In the genomic region with DNA sequence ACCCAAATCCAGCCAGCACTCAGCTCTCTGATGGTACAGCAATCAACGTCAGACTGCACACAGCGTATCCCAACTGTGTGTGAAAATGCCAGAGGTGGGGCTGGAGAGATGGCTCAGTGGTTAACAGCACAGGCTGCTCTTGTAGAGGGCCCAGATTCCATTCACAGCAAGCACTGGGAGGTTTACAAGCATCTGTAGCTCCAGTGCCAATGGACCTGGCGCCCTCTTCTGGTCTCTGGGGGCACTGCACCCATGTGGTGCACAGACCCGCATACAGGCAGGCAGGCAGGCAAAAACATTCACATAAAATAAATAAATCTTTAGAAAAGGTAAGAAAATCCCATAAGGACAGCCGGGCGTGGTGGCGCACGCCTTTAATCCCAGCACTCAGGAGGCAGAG, we compare ENCODE assay signal across 10 mouse cellular contexts. TPM values are rescaled to one million over a fixed set of nuclear protein-coding genes. Genes with fewer than 3 reads are reported as not detected.
DNase-seq lines count a peak whose midpoint lies in the region; ATAC-seq and TF ChIP-seq lines count a peak whose summit lies in the region.
"Had no signal": no experiment of that assay in that cellular context is flagged by ENCODE, and none has a peak within 500 bp of the region (broad histone marks: within the 10 kb centered on the region; RNA-seq: fewer than 3 reads in every experiment).

No protein-coding gene starts in this region.

- H3K9ac ChIP-seq in hindbrain, postnatal 0 days (replicated peaks; ENCODE audit: low read length), result no peak overlapping the region
- no peak overlapping the region for H3K9ac ChIP-seq in hindbrain, embryonic 14.5 days
- H3K9ac ChIP-seq in liver, embryonic 12.5 days, result peak overlapping the region; percentile 67; the same call in 1 of the 2 replicates
- H3K9ac ChIP-seq: stomach, embryonic 15.5 days had no signal

- H3K4me2 ChIP-seq in hindbrain, postnatal 0 days (ENCODE audit: low read depth, low read length), result 0 out of 2 replicates have a peak overlapping the region, but pooled peaks have one; percentile 58
- H3K4me2 ChIP-seq in hindbrain, embryonic 14.5 days (replicated peaks), result no peak overlapping the region
- H3K4me2 ChIP-seq in liver, embryonic 12.5 days, result peak overlapping the region; percentile 76

- no peaks in the 10 kb centered on the region for H3K36me3 ChIP-seq in hindbrain, postnatal 0 days (ENCODE audit: insufficient read depth, low read length)
- no peaks in the 10 kb centered on the region for H3K36me3 ChIP-seq in hindbrain, embryonic 14.5 days (replicated peaks; ENCODE audit: control insufficient read depth, insufficient read depth)
- H3K36me3 ChIP-seq in liver, embryonic 12.5 days, result 0 out of 2 replicates have a peak, but pooled peaks cover under 1% of the 10 kb centered on the region
- H3K36me3 ChIP-seq: stomach, embryonic 15.5 days had no signal

- 51% methylated on average over 8 of the region's 8 CpGs for WGBS in hindbrain, postnatal 0 days
- 49% methylated on average over 8 of the region's 8 CpGs for WGBS in hindbrain, embryonic 14.5 days
- 75% methylated on average over 8 of the region's 8 CpGs for WGBS in bone marrow, adult 2 months
- WGBS in liver, embryonic 12.5 days (ENCODE audit: insufficient replicate concordance), result 50% methylated on average over 8 of the region's 8 CpGs

- ATAC-seq in hindbrain, postnatal 0 days, result peak; percentile 19; the same call in 1 of the 2 replicates
- no peak for ATAC-seq in hindbrain, embryonic 14.5 days (ENCODE audit: low FRiP score)
- peak; percentile 3; the same call in 1 of the 2 replicates for ATAC-seq in liver, embryonic 12.5 days

- H3K4me3 ChIP-seq in hindbrain, postnatal 0 days (ENCODE audit: low read length), result no peak overlapping the region
- no peak overlapping the region for H3K4me3 ChIP-seq in hindbrain, embryonic 14.5 days (replicated peaks; ENCODE audit: low read length)
- no peak overlapping the region for H3K4me3 ChIP-seq in bone marrow, adult 2 months (replicated peaks; ENCODE audit: control insufficient read depth, low read depth, low read length)
- peak overlapping the region; percentile 53 for H3K4me3 ChIP-seq in liver, embryonic 12.5 days

- no peaks in the 10 kb centered on the region for H3K27me3 ChIP-seq in hindbrain, postnatal 0 days (ENCODE audit: insufficient read depth, low read length)
- no peaks in the 10 kb centered on the region for H3K27me3 ChIP-seq in hindbrain, embryonic 14.5 days (ENCODE audit: control insufficient read depth, insufficient read depth, low read length)
- peaks cover 10% of the 10 kb centered on the region; the same call in 1 of the 2 replicates for H3K27me3 ChIP-seq in liver, embryonic 12.5 days (replicated peaks)
- H3K27me3 ChIP-seq: stomach, embryonic 15.5 days had no signal

- H3K9me3 ChIP-seq in hindbrain, postnatal 0 days (ENCODE audit: low read length), result no peaks in the 10 kb centered on the region
- no peaks in the 10 kb centered on the region for H3K9me3 ChIP-seq in hindbrain, embryonic 14.5 days (ENCODE audit: control insufficient read depth, low read length)
- H3K9me3 ChIP-seq in liver, embryonic 12.5 days (replicated peaks), result 0 out of 2 replicates have a peak, but pooled peaks cover 5% of the 10 kb centered on the region
- H3K9me3 ChIP-seq: stomach, embryonic 15.5 days had no signal

- H3K4me1 ChIP-seq in hindbrain, postnatal 0 days (ENCODE audit: insufficient read depth, low read length), result 0 out of 2 replicates have a peak, but pooled peaks cover 6% of the 10 kb centered on the region
- H3K4me1 ChIP-seq in hindbrain, embryonic 14.5 days (replicated peaks; ENCODE audit: control insufficient read depth, insufficient read depth, low read length), result 0 out of 2 replicates have a peak, but pooled peaks cover 5% of the 10 kb centered on the region
- no peaks in the 10 kb centered on the region for H3K4me1 ChIP-seq in bone marrow, adult 2 months (ENCODE audit: control insufficient read depth, insufficient read depth, low read length)
- peaks cover 22% of the 10 kb centered on the region for H3K4me1 ChIP-seq in liver, embryonic 12.5 days

- DNase-seq in hindbrain, postnatal 0 days (ENCODE audit: low spot score), result peak; percentile 46
- DNase-seq in hindbrain, embryonic 14.5 days (ENCODE audit: low spot score), result no peak
- peak; percentile 42 to 52 for DNase-seq in CD8-positive naive resting alpha-beta T cell, adult 2 months (ENCODE audit: low read depth in 2 of 2, low spot score in 2 of 2)
- DNase-seq in thymus, postnatal 4 days, result peak; percentile 78
- DNase-seq in right cerebral cortex, postnatal 36 days (ENCODE audit: low spot score in 2 of 2), result no peak
- DNase-seq in cerebellum, adult 9-10 months, result no peak

- H3K27ac ChIP-seq in hindbrain, postnatal 0 days, result no peak overlapping the region
- no peak overlapping the region for H3K27ac ChIP-seq in hindbrain, embryonic 14.5 days
- H3K27ac ChIP-seq in bone marrow, adult 2 months (ENCODE audit: control insufficient read depth, insufficient read depth, low read depth, low read length, poor library complexity), result no peak overlapping the region
- H3K27ac ChIP-seq in liver, embryonic 12.5 days, result peak overlapping the region; percentile 87
- H3K27ac ChIP-seq: stomach, embryonic 15.5 days had no signal

- peak; percentile 71 for TF ChIP-seq CTCF in hindbrain, postnatal 0 days (IDR thresholded peaks at IDR 0.05; ENCODE audit: low read depth)
- TF ChIP-seq CTCF in bone marrow, adult 2 months (IDR thresholded peaks at IDR 0.05; ENCODE audit: control insufficient read depth, insufficient read depth, low read length), result peak; percentile 67

- TF ChIP-seq POLR2A in bone marrow, adult 2 months (IDR thresholded peaks at IDR 0.05; ENCODE audit: borderline replicate concordance, control insufficient read depth, low read depth, low read length), result no peak

RNA-seq across cellular contexts. Expression of a gene that starts 5.1 kb away (rescaled TPM):
- 0.31 and 3.3 TPM in 2 replicates for total RNA-seq in hindbrain, postnatal 0 days (2014; rRNA removed)
- polyA plus RNA-seq in hindbrain, postnatal 0 days (2015; fragmentation: Nextera tagmentation; extraction: Ambion mirVana), result 0.30 and 0.45 TPM in 2 replicates
- 0.25 and 0.43 TPM in 2 replicates for polyA plus RNA-seq in hindbrain, embryonic 14.5 days (2014; fragmentation: Nextera tagmentation; extraction: Ambion mirVana)
- polyA plus RNA-seq in bone marrow, adult 2 months (2011; ENCODE audit: insufficient read depth, insufficient read length, low replicate concordance, missing spikeins), result not detected in 2 replicates
- 0.10 TPM in 1 of 2 replicates, not detected in the other for polyA plus RNA-seq in liver, embryonic 12.5 days (2016; fragmentation: Nextera tagmentation; extraction: Ambion mirVana)
- polyA plus RNA-seq: liver, embryonic 16.5 days; stomach, embryonic 15.5 days had no signal

RNA-seq across cellular contexts. Expression of a gene that starts 13.8 kb away (rescaled TPM):
- 12.5 and 12.7 TPM in 2 replicates for total RNA-seq in hindbrain, postnatal 0 days (2014; rRNA removed)
- polyA plus RNA-seq in hindbrain, postnatal 0 days (2015; fragmentation: Nextera tagmentation; extraction: Ambion mirVana), result 5.2 and 5.7 TPM in 2 replicates
- 3.6 and 4.2 TPM in 2 replicates for polyA plus RNA-seq in hindbrain, embryonic 14.5 days (2014; fragmentation: Nextera tagmentation; extraction: Ambion mirVana)
- polyA plus RNA-seq in bone marrow, adult 2 months (2011; ENCODE audit: insufficient read depth, insufficient read length, low replicate concordance, missing spikeins), result 7.6 and 10.6 TPM in 2 replicates
- 2.4 and 2.7 TPM in 2 replicates for polyA plus RNA-seq in liver, embryonic 12.5 days (2016; fragmentation: Nextera tagmentation; extraction: Ambion mirVana)

RNA-seq across cellular contexts. Expression of a gene that starts 20.7 kb away (rescaled TPM):
- 24.2 and 32.3 TPM in 2 replicates for total RNA-seq in hindbrain, postnatal 0 days (2014; rRNA removed)
- polyA plus RNA-seq in hindbrain, postnatal 0 days (2015; fragmentation: Nextera tagmentation; extraction: Ambion mirVana), result 27.5 and 29.4 TPM in 2 replicates
- polyA plus RNA-seq in hindbrain, embryonic 14.5 days (2014; fragmentation: Nextera tagmentation; extraction: Ambion mirVana), result 23.3 and 23.6 TPM in 2 replicates
- 1.4 and 2.8 TPM in 2 replicates for polyA plus RNA-seq in bone marrow, adult 2 months (2011; ENCODE audit: insufficient read depth, insufficient read length, low replicate concordance, missing spikeins)
- polyA plus RNA-seq in liver, embryonic 12.5 days (2016; fragmentation: Nextera tagmentation; extraction: Ambion mirVana), result 0.54 and 0.67 TPM in 2 replicates

RNA-seq across cellular contexts. Expression of a gene that starts 24.2 kb away (rescaled TPM):
- total RNA-seq in hindbrain, postnatal 0 days (2014; rRNA removed), result 8.3 and 12.2 TPM in 2 replicates
- 0.43 and 0.76 TPM in 2 replicates for polyA plus RNA-seq in hindbrain, postnatal 0 days (2015; fragmentation: Nextera tagmentation; extraction: Ambion mirVana)
- polyA plus RNA-seq in hindbrain, embryonic 14.5 days (2014; fragmentation: Nextera tagmentation; extraction: Ambion mirVana), result 0.47 and 0.82 TPM in 2 replicates
- polyA plus RNA-seq in bone marrow, adult 2 months (2011; ENCODE audit: insufficient read depth, insufficient read length, low replicate concordance, missing spikeins), result 10.7 and 21.3 TPM in 2 replicates
- 0.62 and 0.95 TPM in 2 replicates for polyA plus RNA-seq in liver, embryonic 12.5 days (2016; fragmentation: Nextera tagmentation; extraction: Ambion mirVana)

RNA-seq across cellular contexts. Expression of a gene that starts 24.4 kb away (rescaled TPM):
- 2.5 and 2.8 TPM in 2 replicates for total RNA-seq in hindbrain, postnatal 0 days (2014; rRNA removed)
- polyA plus RNA-seq in hindbrain, postnatal 0 days (2015; fragmentation: Nextera tagmentation; extraction: Ambion mirVana), result 0.77 and 1.0 TPM in 2 replicates
- polyA plus RNA-seq in hindbrain, embryonic 14.5 days (2014; fragmentation: Nextera tagmentation; extraction: Ambion mirVana), result 0.74 and 0.82 TPM in 2 replicates
- 0.70 and 1.5 TPM in 2 replicates for polyA plus RNA-seq in bone marrow, adult 2 months (2011; ENCODE audit: insufficient read depth, insufficient read length, low replicate concordance, missing spikeins)
- polyA plus RNA-seq in liver, embryonic 12.5 days (2016; fragmentation: Nextera tagmentation; extraction: Ambion mirVana), result 0.13 and 0.19 TPM in 2 replicates

Comparison
In these comparisons a context has a peak if more than half of its experiments do, and no peak if none do; other contexts are left out.
1. DNase-seq: peak in hindbrain, postnatal 0 days (single experiment), CD8-positive naive resting alpha-beta T cell, adult 2 months (2 of 2) and thymus, postnatal 4 days (single experiment); none in hindbrain, embryonic 14.5 days (single experiment), right cerebral cortex, postnatal 36 days (0 of 2) and cerebellum, adult 9-10 months (single experiment).